Mouse (Mus musculus): ENCODE data around the gene Fopnl. TPM values are rescaled to one million over a fixed set of nuclear protein-coding genes. Genes with fewer than 3 reads are reported as not detected.
A peak's percentile ranks its signal among the peaks of the same experiment; 100 is the strongest.

The Fopnl gene
- total RNA-seq, 2 experiments from 2014 or later = 53.1 to 55.2 TPM

GRCm38 (mm10) chr16:14308245-14309073, 8.7 kb downstream of the Fopnl start:
- no peak for DNase-seq (ENCODE audit: low spot score in 2 of 2)

- no peak for DNase-seq (ENCODE audit: low spot score in 2 of 2)
Measured at GRCm38 (mm10) chr16:14307373-14307772, 9.8 kb downstream of the Fopnl start.

- DNase-seq (ENCODE audit: low spot score in 2 of 2) = no peak
Measured at GRCm38 (mm10) chr16:14306451-14306850, 10.8 kb downstream of the Fopnl start.

- no peak for DNase-seq (ENCODE audit: low spot score in 2 of 2)
Measured at GRCm38 (mm10) chr16:14304791-14305190, 12.4 kb downstream of the Fopnl start.

GRCm38 (mm10) chr16:14303676-14304075, 13.5 kb downstream of the Fopnl start:
- DNase-seq (ENCODE audit: low spot score in 2 of 2) = no peak

GRCm38 (mm10) chr16:14303148-14303547, 14.1 kb downstream of the Fopnl start:
- DNase-seq (ENCODE audit: low spot score in 2 of 2) = no peak

GRCm38 (mm10) chr16:14298461-14298860, 18.7 kb downstream of the Fopnl start:
- no peak for DNase-seq (ENCODE audit: low spot score in 2 of 2)

- no peak for DNase-seq (ENCODE audit: low spot score in 2 of 2)
Measured at GRCm38 (mm10) chr16:14297746-14298145, 19.5 kb downstream of the Fopnl start.

GRCm38 (mm10) chr16:14297137-14297536, 20.1 kb downstream of the Fopnl start:
- DNase-seq (ENCODE audit: low spot score in 2 of 2) = no peak

GRCm38 (mm10) chr16:14296544-14297124, 20.6 kb downstream of the Fopnl start:
- no peak for DNase-seq (ENCODE audit: low spot score in 2 of 2)

- DNase-seq (ENCODE audit: low spot score in 2 of 2) = no peak
Measured at GRCm38 (mm10) chr16:14295291-14295690, 21.9 kb downstream of the Fopnl start.

- DNase-seq (ENCODE audit: low spot score in 2 of 2) = no peak
Measured at GRCm38 (mm10) chr16:14292205-14293199, 24.7 kb downstream of the Fopnl start.

- peak in 1 of 2 experiments; percentile 31 for DNase-seq (ENCODE audit: low spot score in 2 of 2)
Measured at GRCm38 (mm10) chr16:14291223-14291622, 26.0 kb downstream of the Fopnl start, which contains the start of gene Myh11. Gene Myh11, minus strand, starts transcription at chr16:14291372.

GRCm38 (mm10) chr16:14272374-14272965, 44.7 kb downstream of the Fopnl start:
- no peak for DNase-seq (ENCODE audit: low spot score in 2 of 2)

- DNase-seq (ENCODE audit: low spot score in 2 of 2) = no peak
Measured at GRCm38 (mm10) chr16:14265203-14265920, 51.8 kb downstream of the Fopnl start.

- no peak for DNase-seq (ENCODE audit: low spot score in 2 of 2)
Measured at GRCm38 (mm10) chr16:14264504-14264903, 52.7 kb downstream of the Fopnl start.

GRCm38 (mm10) chr16:14263241-14263640, 54.0 kb downstream of the Fopnl start:
- no peak for DNase-seq (ENCODE audit: low spot score in 2 of 2)

- DNase-seq (ENCODE audit: low spot score in 2 of 2) = no peak
Measured at GRCm38 (mm10) chr16:14262410-14262809, 54.8 kb downstream of the Fopnl start.

- DNase-seq (ENCODE audit: low spot score in 2 of 2) = no peak
Measured at GRCm38 (mm10) chr16:14258856-14259255, 58.3 kb downstream of the Fopnl start.

- no peak for DNase-seq (ENCODE audit: low spot score in 2 of 2)
Measured at GRCm38 (mm10) chr16:14253586-14253985, 63.6 kb downstream of the Fopnl start.
